Mouse (Mus musculus) left cerebral cortex, postnatal 25 days (tissue): ENCODE results near the gene Cd79a. TPM values are rescaled to one million over a fixed set of nuclear protein-coding genes. Genes with fewer than 3 reads are reported as not detected.

ENCODE experiments used
- DNase-seq, 2 experiments: peaks; one replicate each; pipeline ENCODE4 v3.0.0; 2022; ENCODE audit warnings: low spot score in 2 of 2, mixed read lengths in 1 of 2
- intact Hi-C: fragments of 180-260 bp; cut with DNase I; formaldehyde crosslinking; loops from one replicate; pipeline ENCODE4 v1.15.1; 2025
- total RNA-seq, 2 experiments: library from RNA; stranded (reverse); gene quantifications; 2 replicates each; pipeline ENCODE4 v1.2.3; 2021

Gene Cd79a
- total RNA-seq, 2 experiments from 2014 or later = 0.46 to 0.64 TPM

- intact Hi-C loops = loop anchor here (2.0 to 5.0 kb wide), 3 partner anchors 14 to 177 kb away; no protein-coding TSS in a partner anchor
- peak in 1 of 2 experiments; percentile 71 for DNase-seq
Observed at GRCm38 (mm10) chr7:24904936-24905335, 7.8 kb downstream of the Cd79a start.

- DNase-seq = no peak
- intact Hi-C loops = loop anchor here (5.0 kb wide), 1 partner anchor 46 kb away; no protein-coding TSS in a partner anchor
Observed at GRCm38 (mm10) chr7:24906551-24906950, 9.4 kb downstream of the Cd79a start.

- DNase-seq = no peak
Observed at GRCm38 (mm10) chr7:24907211-24907748, 10.1 kb downstream of the Cd79a start.

GRCm38 (mm10) chr7:24912480-24912879 is 15.3 kb downstream of the Cd79a start:
- intact Hi-C loops = no loop called here
- no peak for DNase-seq

More at GRCm38 (mm10) chr7:24907211-24907748, 10.1 kb downstream of the Cd79a start:
- intact Hi-C loops = loop anchor here (5.0 kb wide), 1 partner anchor 45 kb away; no protein-coding TSS in a partner anchor

- no peak for DNase-seq
- intact Hi-C loops = no loop called here
Observed at GRCm38 (mm10) chr7:24918763-24919323, 21.7 kb downstream of the Cd79a start.

- peak in 1 of 2 experiments; percentile 45 for DNase-seq
- intact Hi-C loops = no loop called here
Observed at GRCm38 (mm10) chr7:24919728-24920127, 22.5 kb downstream of the Cd79a start.

- intact Hi-C loops = no loop called here
- DNase-seq = no peak
Observed at GRCm38 (mm10) chr7:24930475-24930874, 33.3 kb downstream of the Cd79a start.

GRCm38 (mm10) chr7:24931651-24932050 is 34.5 kb downstream of the Cd79a start:
- intact Hi-C loops = no loop called here
- DNase-seq = no peak

- intact Hi-C loops = no loop called here
- no peak for DNase-seq
Observed at GRCm38 (mm10) chr7:24943641-24944040, 46.5 kb downstream of the Cd79a start.

GRCm38 (mm10) chr7:24944257-24944950 is 47.2 kb downstream of the Cd79a start, which contains the start of gene Gm4881:
TSS of gene Gm4881 (minus strand) at chr7:24944494.
- no peak for DNase-seq
- intact Hi-C loops = no loop called here

GRCm38 (mm10) chr7:24947316-24948048 is 50.3 kb downstream of the Cd79a start:
- intact Hi-C loops = no loop called here
- no peak for DNase-seq

- DNase-seq = no peak
- intact Hi-C loops = no loop called here
Observed at GRCm38 (mm10) chr7:24948774-24949173, 51.6 kb downstream of the Cd79a start.

GRCm38 (mm10) chr7:24949958-24950623 is 52.9 kb downstream of the Cd79a start:
- intact Hi-C loops = loop anchor here (5.0 kb wide), 2 partner anchors 43 to 58 kb away; no protein-coding TSS in a partner anchor
- peak; percentile 53 to 54 for DNase-seq

Other genes starting within 250 kb of the Cd79a start
- gene Tex101, start 220.7 kb upstream of the Cd79a start, total RNA-seq = not detected
- not detected for gene BC049730, start 188.1 kb upstream of the Cd79a start, total RNA-seq
- gene Gm4763, start 170.5 kb upstream of the Cd79a start, total RNA-seq = not detected
- gene Cd177, start 137.1 kb upstream of the Cd79a start, total RNA-seq = not detected
- gene Ceacam10, start 120.2 kb upstream of the Cd79a start, total RNA-seq = not detected
- 1 to 10 TPM; 1.7 to 2.1 TPM for gene Gm9844, start 35.2 kb upstream of the Cd79a start, total RNA-seq
- not detected for gene Lypd4, start 27.4 kb upstream of the Cd79a start, total RNA-seq
- gene Dmrtc2, start 27.3 kb upstream of the Cd79a start, total RNA-seq = not detected
- gene Rps19, start 13.0 kb upstream of the Cd79a start, total RNA-seq = 100 to 1,000 TPM; 446 to 451 TPM
- gene Arhgef1, start 5.5 kb downstream of the Cd79a start, total RNA-seq = 10 to 100 TPM; 70.5 to 79.1 TPM
- not detected for gene Gm4881, start 47.1 kb downstream of the Cd79a start, total RNA-seq
- gene Rabac1, start 75.4 kb downstream of the Cd79a start, total RNA-seq = 100 to 1,000 TPM; 266 to 283 TPM
- 1,000 to 10,000 TPM; 1,972 to 2,046 TPM for gene Atp1a3, start 108.6 kb downstream of the Cd79a start, total RNA-seq
- gene Grik5, start 175.0 kb downstream of the Cd79a start, total RNA-seq = 100 to 1,000 TPM; 215 to 242 TPM
- gene Zfp574, start 175.2 kb downstream of the Cd79a start, total RNA-seq = 10 to 100 TPM; 31.4 to 37.0 TPM